Mouse (Mus musculus) ES-E14 (cell line): ENCODE results near the gene Cipc. TPM values are rescaled to one million over a fixed set of nuclear protein-coding genes. Genes with fewer than 3 reads are reported as not detected.
A peak's percentile ranks its signal among the peaks of the same experiment; 100 is the strongest.

ENCODE experiments used
- DNase-seq: peaks from one replicate; pipeline ENCODE4 v3.0.0-alpha.2; 2013; ENCODE audit warnings: low read depth, low spot score
- H3K27ac ChIP-seq: 2 replicates; pipeline ENCODE4 v1.5.1; 2012; ENCODE audit warnings: low read depth, mild to moderate bottlenecking, low read length, moderate library complexity, mixed read lengths; ENCODE audit not compliant: poor library complexity, insufficient read depth, severe bottlenecking
- H3K36me3 ChIP-seq: 2 replicates; pipeline ENCODE4 v1.6.1; 2012; ENCODE audit warnings: mild to moderate bottlenecking, low read length, moderate library complexity, mixed read lengths; ENCODE audit not compliant: control insufficient read depth, poor library complexity, insufficient read depth, severe bottlenecking
- H3K4me1 ChIP-seq, 2 experiments: fragments of 150-350 bp in 1 of 2; sonication (generic) in 1 of 2; 2 replicates each; pipeline ENCODE4 v1.6.1; 2012; ENCODE audit warnings: low read length in 2 of 2, mild to moderate bottlenecking in 1 of 2, mixed read lengths in 1 of 2; ENCODE audit not compliant: control insufficient read depth in 2 of 2, insufficient read depth in 2 of 2, poor library complexity in 1 of 2
- H3K4me3 ChIP-seq, 2 experiments: fragments of 150-350 bp in 1 of 2; sonication (generic) in 1 of 2; 2 replicates each; pipeline ENCODE4 v1.5.1; 2012; ENCODE audit warnings: low read length in 2 of 2, low read depth in 1 of 2, mild to moderate bottlenecking in 1 of 2, mixed read lengths in 1 of 2; ENCODE audit not compliant: insufficient read depth in 1 of 2, poor library complexity in 1 of 2, severe bottlenecking in 1 of 2
- H3K9ac ChIP-seq: 2 replicates; pipeline ENCODE4 v1.6.1; 2012; ENCODE audit warnings: low read depth, mild to moderate bottlenecking, low read length, mixed read lengths; ENCODE audit not compliant: poor library complexity, insufficient read depth, severe bottlenecking
- H3K9me3 ChIP-seq: fragments of 150-350 bp; sonication (generic); 2 replicates; pipeline ENCODE4 v1.6.1; 2012; ENCODE audit warnings: low read depth, mild to moderate bottlenecking, low read length; ENCODE audit not compliant: control insufficient read depth, insufficient read depth
- CHD2 ChIP-seq: IDR thresholded peaks from 2 replicates; pipeline ENCODE4 v1.6.1; 2014; ENCODE audit warnings: mild to moderate bottlenecking, low read depth, low read length, inconsistent platforms
- HCFC1 ChIP-seq: IDR thresholded peaks from 2 replicates; pipeline ENCODE4 v1.6.1; 2012; ENCODE audit warnings: low read length, inconsistent platforms, borderline replicate concordance; ENCODE audit not compliant: insufficient read depth
- MAFK ChIP-seq: IDR thresholded peaks from 2 replicates; pipeline ENCODE4 v1.6.1; 2014; ENCODE audit warnings: mild to moderate bottlenecking, low read depth, low read length, inconsistent platforms; ENCODE audit not compliant: insufficient read depth
- ZC3H11A ChIP-seq: IDR thresholded peaks from 2 replicates; pipeline ENCODE4 v1.6.1; 2012; ENCODE audit warnings: low read depth, mild to moderate bottlenecking, inconsistent platforms, low read length, borderline replicate concordance
- ZNF384 ChIP-seq: IDR thresholded peaks from 2 replicates; pipeline ENCODE4 v1.6.1; 2012; ENCODE audit warnings: low read depth, low read length, inconsistent platforms
- in situ Hi-C, 2 experiments: fragments of 600-800 bp; cut with MboI; formaldehyde crosslinking; loops; one replicate each; pipeline ENCODE4 v1.15.1; 2025; ENCODE audit warnings: low sequenced_read_pairs in 2 of 2, inconsistent platforms in 1 of 2; ENCODE audit not compliant: unreplicated experiment in 2 of 2
- total RNA-seq: library from RNA; depleted of rRNA; stranded (reverse); fragments of 300-350 nt; gene quantifications from 2 replicates; pipeline ENCODE4 v1.2.3, GENCODE M21; 2012

The Cipc gene
- total RNA-seq, 1 experiment: 26.5 TPM

- Histone ChIP-seq H3K4me1 (peaks cover 22 to 43% of the 10 kb centered on the region in 2 experiments), H3K4me3 (peak overlapping the region; percentile 48 to 60)
- in situ Hi-C loops: no loop called here
Measured at GRCm38 (mm10) chr12:86911482-86911931, 35.3 kb upstream of the Cipc start.

DNA sequence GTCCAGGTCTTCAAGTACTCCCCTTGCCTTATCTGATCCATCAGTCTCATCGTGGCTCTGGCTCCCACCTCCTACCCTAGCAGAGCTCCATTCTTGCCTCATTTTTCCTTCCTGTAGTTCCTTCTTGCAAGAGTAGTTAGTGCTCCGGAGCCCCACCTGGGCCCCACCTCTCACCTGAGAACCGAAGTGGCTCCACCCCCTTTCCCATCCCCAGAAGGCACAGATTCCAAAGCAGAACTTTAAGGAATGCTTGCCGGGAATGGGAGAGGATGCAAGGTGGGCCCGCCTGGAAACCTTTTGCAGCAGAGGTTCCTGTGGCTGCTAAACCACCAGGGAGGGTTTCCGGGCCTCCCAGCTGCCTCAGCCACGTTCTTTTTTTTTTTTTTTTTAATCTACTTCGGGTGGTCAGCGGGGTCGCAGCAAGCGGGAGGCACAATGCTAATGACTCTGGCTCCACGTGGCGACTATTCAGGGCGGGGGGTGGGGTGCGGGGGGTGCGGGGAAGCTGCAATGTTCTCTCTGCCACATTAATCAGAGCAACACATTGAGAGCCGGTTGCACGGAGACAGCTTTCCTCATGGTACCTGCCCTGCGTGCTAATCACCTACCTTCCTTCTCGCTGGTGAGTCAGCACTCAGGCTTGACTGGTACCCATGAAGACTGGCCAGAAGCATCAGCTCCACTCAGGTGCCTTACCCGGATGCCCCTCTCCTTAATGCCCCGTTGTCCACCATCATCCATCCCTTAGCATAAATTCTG, 34.3 kb upstream of the Cipc start:
- H3K36me3 ChIP-seq: no peaks in the 10 kb centered on the region
- H3K27ac ChIP-seq: peak overlapping the region; percentile 96
- H3K4me3 ChIP-seq: peak overlapping the region; percentile 48 to 60
- no peak for DNase-seq
- TF ChIP-seq ZC3H11A: no peak
- TF ChIP-seq MAFK: 0 out of 2 replicates have a peak, but pooled peaks have one; percentile 5
- no peak for TF ChIP-seq HCFC1
- peak; percentile 86 for TF ChIP-seq ZNF384
- no peak for TF ChIP-seq CHD2
- H3K9ac ChIP-seq: peak overlapping the region; percentile 80
- peaks cover 27 to 42% of the 10 kb centered on the region in 2 experiments for H3K4me1 ChIP-seq
- in situ Hi-C loops: no loop called here
- no peaks in the 10 kb centered on the region for H3K9me3 ChIP-seq

More at GRCm38 (mm10) chr12:86911482-86911931, 35.3 kb upstream of the Cipc start:
- no peak for TF ChIP-seq ZNF384
- no peak for TF ChIP-seq ZC3H11A
- no peak for TF ChIP-seq CHD2
- no peak for TF ChIP-seq HCFC1
- no peak for TF ChIP-seq MAFK
- Histone ChIP-seq H3K9ac (peak overlapping the region; percentile 78; the same call in 1 of the 2 replicates), H3K36me3 (no peaks in the 10 kb centered on the region), H3K27ac (peak overlapping the region; percentile 96; the same call in 1 of the 2 replicates), H3K9me3 (no peaks in the 10 kb centered on the region)
- DNase-seq: no peak

GRCm38 (mm10) chr12:86914351-86914750, 32.5 kb upstream of the Cipc start:
- Histone ChIP-seq H3K4me1 (peaks cover 34 to 44% of the 10 kb centered on the region in 2 experiments), H3K4me3 (0 out of 4 replicates have a peak overlapping the region, but pooled peaks of 1 of the 2 experiments have one; percentile 4), H3K9ac (peak overlapping the region; percentile 30; the same call in 1 of the 2 replicates), H3K36me3 (no peaks in the 10 kb centered on the region), H3K27ac (peak overlapping the region; percentile 52), H3K9me3 (no peaks in the 10 kb centered on the region)
- no peak for DNase-seq
- in situ Hi-C loops: no loop called here
- TF ChIP-seq ZNF384 (no peak), MAFK (0 out of 2 replicates have a peak, but pooled peaks have one; percentile 9)

DNA sequence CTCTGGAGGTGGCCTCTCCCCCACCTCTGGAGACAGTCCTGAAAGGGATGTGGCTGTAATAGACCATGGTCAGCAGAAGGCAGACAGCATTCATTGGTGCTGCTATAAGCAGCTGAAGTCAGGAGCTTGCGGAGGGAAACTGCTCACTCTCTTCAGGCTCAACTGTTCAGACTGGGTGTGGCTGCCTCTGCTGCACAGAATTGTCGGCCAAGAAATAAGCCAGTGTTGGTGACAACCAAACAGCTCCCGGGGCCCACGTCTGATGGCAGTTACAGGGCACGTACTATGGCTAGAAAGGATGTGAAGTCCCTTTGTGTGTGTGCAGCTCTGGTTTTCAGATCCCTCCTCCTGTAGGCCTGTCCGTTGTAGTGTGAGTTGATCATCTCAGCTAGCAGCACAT, 32.1 kb upstream of the Cipc start:
- H3K4me3 ChIP-seq: no peak overlapping the region
- H3K9ac ChIP-seq: peak overlapping the region; percentile 30; the same call in 1 of the 2 replicates
- in situ Hi-C loops: no loop called here
- peaks cover 34 to 45% of the 10 kb centered on the region in 2 experiments for H3K4me1 ChIP-seq
- no peaks in the 10 kb centered on the region for H3K9me3 ChIP-seq
- H3K27ac ChIP-seq: peak overlapping the region; percentile 52
- TF ChIP-seq HCFC1 (no peak), ZC3H11A (no peak), CHD2 (no peak), ZNF384 (no peak), MAFK (no peak)
- DNase-seq: no peak
- H3K36me3 ChIP-seq: no peaks in the 10 kb centered on the region
